Mouse (Mus musculus): ENCODE data around the gene Arih2.

Arih2 gene

DNA sequence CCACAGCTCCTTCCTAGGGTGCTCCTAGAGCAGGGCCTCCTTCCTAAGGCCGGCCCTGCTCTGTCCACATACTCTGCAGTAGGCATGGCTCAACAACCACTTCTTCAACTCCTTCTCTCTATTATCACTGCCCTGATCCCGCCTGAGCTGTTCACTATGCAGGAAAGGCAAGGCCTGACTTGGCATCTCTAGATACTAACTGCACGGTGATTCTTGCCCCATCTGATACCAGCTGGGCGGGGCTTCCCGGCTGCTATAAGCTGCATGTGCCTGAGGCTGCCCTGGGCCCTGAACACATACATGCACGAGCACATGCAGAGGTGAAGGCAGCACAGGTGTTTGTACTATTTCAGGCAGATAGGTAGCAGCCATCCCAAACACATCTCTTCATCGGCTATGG lies 85.1 kb downstream of the Arih2 start:
- no peak for DNase-seq (ENCODE audit: low read depth, low spot score)

DNA sequence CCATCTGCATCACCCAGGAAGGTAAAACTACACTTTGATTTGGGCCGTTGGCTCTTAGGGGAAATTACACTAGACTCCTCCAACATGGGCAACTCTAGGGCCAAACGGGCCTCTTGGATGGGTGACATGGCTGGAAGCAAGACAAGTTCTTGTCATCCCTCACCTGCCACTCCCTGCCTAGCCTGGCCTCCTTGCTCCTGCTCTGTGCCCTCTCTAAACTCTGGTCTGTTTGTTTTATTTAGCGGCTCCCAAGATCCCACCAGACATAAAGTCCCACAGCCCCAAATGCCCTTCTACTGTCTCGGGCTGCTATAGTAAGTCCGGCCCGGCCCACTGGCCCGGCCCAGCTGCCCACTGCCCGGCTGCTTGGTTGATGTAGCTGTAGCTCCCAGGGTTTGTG lies 85.5 kb downstream of the Arih2 start:
- DNase-seq (ENCODE audit: low read depth, low spot score) = no peak

- peak; percentile 98 for DNase-seq (ENCODE audit: low read depth, low spot score)
These were observed 88.9 kb downstream of the Arih2 start, which contains the start of gene Impdh2 for GRCm38 (mm10) chr9:108560227-108560841. TSS of gene Impdh2 (plus strand) at chr9:108560286.

DNA sequence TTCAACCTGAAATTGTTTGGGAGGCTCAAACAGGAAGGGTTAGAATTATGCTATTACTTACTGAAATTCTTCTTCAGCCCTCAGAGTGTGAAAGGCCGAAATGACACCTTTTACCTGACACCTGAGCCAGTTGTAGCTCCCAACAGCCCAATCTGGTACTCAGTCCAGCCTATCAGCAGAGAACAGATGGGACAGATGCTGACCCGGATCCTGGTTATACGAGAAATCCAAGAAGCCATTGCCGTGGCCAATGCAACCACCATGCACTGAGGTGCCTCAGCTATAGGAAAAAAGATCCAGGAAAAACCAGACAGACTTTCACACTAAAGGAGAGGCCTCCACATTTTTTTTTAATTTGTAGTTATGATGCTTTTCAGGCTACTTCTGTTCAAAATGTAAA lies 90.0 kb downstream of the Arih2 start:
- DNase-seq (ENCODE audit: low read depth, low spot score) = no peak

Measured in WW6 (cell line).